Mouse (Mus musculus): Measurements from ENCODE around the gene Amd1. TPM values are rescaled to one million over a fixed set of nuclear protein-coding genes. Genes with fewer than 3 reads are reported as not detected.

The Amd1 gene
- polyA plus RNA-seq, 1 experiment, result 114 TPM

GRCm38 (mm10) chr10:40346776-40347403 lies 44.9 kb upstream of the Amd1 start:
- TF ChIP-seq CTCF (IDR thresholded peaks at IDR 0.05; ENCODE audit: borderline replicate concordance, insufficient read depth, low read depth, low read length) (no peak), POLR2A (IDR thresholded peaks at IDR 0.05; ENCODE audit: borderline replicate concordance, insufficient read depth, low read length) (no peak)
- WGBS, result 71% methylated on average over 3 of the region's 3 CpGs
- DNase-seq, result no peak
- H3K4me3 ChIP-seq (replicated peaks; ENCODE audit: insufficient read depth, low read depth, low read length), result no peak overlapping the region
- no peak overlapping the region for H3K27ac ChIP-seq (ENCODE audit: insufficient read depth, low read length)
- H3K4me1 ChIP-seq (ENCODE audit: control insufficient read depth, insufficient read depth, low read length), result peaks cover 5% of the 10 kb centered on the region; the same call in 1 of the 2 replicates
- no peaks in the 10 kb centered on the region for H3K27me3 ChIP-seq (ENCODE audit: control insufficient read depth, insufficient read depth, low read length)

GRCm38 (mm10) chr10:40342036-40342435 lies 40.0 kb upstream of the Amd1 start:
- no peak overlapping the region for H3K4me3 ChIP-seq (replicated peaks; ENCODE audit: insufficient read depth, low read depth, low read length)
- no peaks in the 10 kb centered on the region for H3K4me1 ChIP-seq (ENCODE audit: control insufficient read depth, insufficient read depth, low read length)
- H3K27ac ChIP-seq (ENCODE audit: insufficient read depth, low read length), result no peak overlapping the region
- H3K27me3 ChIP-seq (ENCODE audit: control insufficient read depth, insufficient read depth, low read length), result no peaks in the 10 kb centered on the region
- WGBS, result 84% methylated on average over 4 of the region's 4 CpGs
- TF ChIP-seq POLR2A (IDR thresholded peaks at IDR 0.05; ENCODE audit: borderline replicate concordance, insufficient read depth, low read length) (no peak), CTCF (IDR thresholded peaks at IDR 0.05; ENCODE audit: borderline replicate concordance, insufficient read depth, low read depth, low read length) (no peak)
- no peak for DNase-seq

GRCm38 (mm10) chr10:40339351-40339964 lies 37.5 kb upstream of the Amd1 start, which contains the start of gene Cdk19:
Gene Cdk19, plus strand, starts transcription at chr10:40339564.
- DNase-seq, result no peak
- 51% methylated on average over 13 of the region's 13 CpGs for WGBS
- Histone ChIP-seq H3K4me3 (replicated peaks; ENCODE audit: insufficient read depth, low read depth, low read length) (no peak within 1 kb of the TSS), H3K27ac (ENCODE audit: insufficient read depth, low read length) (no peak within 1 kb of the TSS), H3K4me1 (ENCODE audit: control insufficient read depth, insufficient read depth, low read length) (no peaks in the 10 kb centered on the region), H3K27me3 (ENCODE audit: control insufficient read depth, insufficient read depth, low read length) (no peaks in the 10 kb centered on the region)
- no peak for TF ChIP-seq POLR2A (IDR thresholded peaks at IDR 0.05; ENCODE audit: borderline replicate concordance, insufficient read depth, low read length)

GRCm38 (mm10) chr10:40332864-40333263 lies 30.9 kb upstream of the Amd1 start:
- no peak for DNase-seq
- Histone ChIP-seq H3K4me1 (ENCODE audit: control insufficient read depth, insufficient read depth, low read length) (no peaks in the 10 kb centered on the region), H3K27ac (ENCODE audit: insufficient read depth, low read length) (no peak overlapping the region), H3K4me3 (replicated peaks; ENCODE audit: insufficient read depth, low read depth, low read length) (no peak overlapping the region), H3K27me3 (ENCODE audit: control insufficient read depth, insufficient read depth, low read length) (no peaks in the 10 kb centered on the region)
- WGBS, result 48% methylated on average over 6 of the region's 6 CpGs
- no peak for TF ChIP-seq CTCF (IDR thresholded peaks at IDR 0.05; ENCODE audit: borderline replicate concordance, insufficient read depth, low read depth, low read length)
- TF ChIP-seq POLR2A (IDR thresholded peaks at IDR 0.05; ENCODE audit: borderline replicate concordance, insufficient read depth, low read length), result no peak

GRCm38 (mm10) chr10:40330262-40330661 lies 28.3 kb upstream of the Amd1 start:
- Histone ChIP-seq H3K4me3 (replicated peaks; ENCODE audit: insufficient read depth, low read depth, low read length) (no peak overlapping the region), H3K4me1 (ENCODE audit: control insufficient read depth, insufficient read depth, low read length) (no peaks in the 10 kb centered on the region), H3K27me3 (ENCODE audit: control insufficient read depth, insufficient read depth, low read length) (no peaks in the 10 kb centered on the region), H3K27ac (ENCODE audit: insufficient read depth, low read length) (no peak overlapping the region)
- TF ChIP-seq CTCF (IDR thresholded peaks at IDR 0.05; ENCODE audit: borderline replicate concordance, insufficient read depth, low read depth, low read length) (no peak), POLR2A (IDR thresholded peaks at IDR 0.05; ENCODE audit: borderline replicate concordance, insufficient read depth, low read length) (no peak)
- no peak for DNase-seq
- 79% methylated on average over 1 of the region's 1 CpGs for WGBS

- H3K4me3 ChIP-seq (replicated peaks; ENCODE audit: insufficient read depth, low read depth, low read length), result no peak overlapping the region
- DNase-seq, result no peak
- H3K4me1 ChIP-seq (ENCODE audit: control insufficient read depth, insufficient read depth, low read length), result no peaks in the 10 kb centered on the region
- TF ChIP-seq CTCF (IDR thresholded peaks at IDR 0.05; ENCODE audit: borderline replicate concordance, insufficient read depth, low read depth, low read length) (no peak), POLR2A (IDR thresholded peaks at IDR 0.05; ENCODE audit: borderline replicate concordance, insufficient read depth, low read length) (no peak)
- 81% methylated on average over 9 of the region's 9 CpGs for WGBS
- no peaks in the 10 kb centered on the region for H3K27me3 ChIP-seq (ENCODE audit: control insufficient read depth, insufficient read depth, low read length)
- no peak overlapping the region for H3K27ac ChIP-seq (ENCODE audit: insufficient read depth, low read length)
Measured at GRCm38 (mm10) chr10:40328004-40328551, 26.1 kb upstream of the Amd1 start.

GRCm38 (mm10) chr10:40320306-40320705 lies 18.3 kb upstream of the Amd1 start:
- Histone ChIP-seq H3K4me3 (replicated peaks; ENCODE audit: insufficient read depth, low read depth, low read length) (no peak overlapping the region), H3K27me3 (ENCODE audit: control insufficient read depth, insufficient read depth, low read length) (no peaks in the 10 kb centered on the region), H3K27ac (ENCODE audit: insufficient read depth, low read length) (no peak overlapping the region), H3K4me1 (ENCODE audit: control insufficient read depth, insufficient read depth, low read length) (no peaks in the 10 kb centered on the region)
- TF ChIP-seq POLR2A (IDR thresholded peaks at IDR 0.05; ENCODE audit: borderline replicate concordance, insufficient read depth, low read length) (no peak), CTCF (IDR thresholded peaks at IDR 0.05; ENCODE audit: borderline replicate concordance, insufficient read depth, low read depth, low read length) (no peak)
- whole genome bisulfite sequencing, result 85% methylated on average over 10 of the region's 10 CpGs
- no peak for DNase-seq

Measured in cerebellum, adult 2 months (tissue).